Mouse (Mus musculus) heart, postnatal 0 days (tissue): ENCODE measurements at regions not wholly inside any gene's neighbourhood (a gene's known extent, or its start where the extent isn't known, plus 50 kb on each side); places are given as distances from the start of the nearest gene placed in this dataset.

Experiments
- ATAC-seq: fragments of 200-750 bp; cut with Nextera tagmentation; 2 replicates; pipeline ENCODE4 v1.8.0; 2017; ENCODE audit warnings: low read depth, moderate number of reproducible peaks, moderate library complexity; ENCODE audit not compliant: insufficient read depth
- DNase-seq: peaks from one replicate; pipeline ENCODE4 v3.0.0-alpha.2; 2016; ENCODE audit warnings: low spot score
- H3K27ac ChIP-seq: fragments of 300-500 bp; sonication (generic); 2 replicates; pipeline ENCODE4 v1.5.1; 2014; ENCODE audit warnings: low read depth, mild to moderate bottlenecking
- H3K27me3 ChIP-seq: fragments of 300-500 bp; sonication (generic); 2 replicates; pipeline ENCODE4 v1.6.1; 2014; ENCODE audit warnings: low read length, mixed read lengths; ENCODE audit not compliant: control insufficient read depth, insufficient read depth
- H3K36me3 ChIP-seq: fragments of 300-500 bp; sonication (generic); replicated peaks from 2 replicates; pipeline ENCODE4 v1.6.1; 2014; ENCODE audit warnings: low read length, mixed read lengths; ENCODE audit not compliant: control insufficient read depth, insufficient read depth
- H3K4me1 ChIP-seq: fragments of 300-500 bp; sonication (generic); 2 replicates; pipeline ENCODE4 v1.6.1; 2014; ENCODE audit warnings: antibody characterized with exemption; ENCODE audit not compliant: control insufficient read depth, insufficient read depth
- H3K4me2 ChIP-seq: fragments of 300-500 bp; sonication (generic); 2 replicates; pipeline ENCODE4 v1.6.1; 2014; ENCODE audit warnings: low read depth, mild to moderate bottlenecking, low read length, moderate library complexity
- H3K4me3 ChIP-seq: fragments of 300-500 bp; sonication (generic); 2 replicates; pipeline ENCODE4 v1.5.1; 2014; ENCODE audit warnings: low read depth, low read length
- H3K9ac ChIP-seq: fragments of 300-500 bp; sonication (generic); replicated peaks from 2 replicates; pipeline ENCODE4 v1.6.1; 2014; ENCODE audit warnings: low read depth, low read length, mixed read lengths
- H3K9me3 ChIP-seq: fragments of 300-500 bp; sonication (generic); replicated peaks from 2 replicates; pipeline ENCODE4 v1.6.1; 2016; ENCODE audit warnings: low read length; ENCODE audit not compliant: control insufficient read depth
- CTCF ChIP-seq: IDR thresholded peaks from 2 replicates; pipeline ENCODE4 v1.5.1; 2016; ENCODE audit warnings: antibody characterized with exemption, control low read depth, low read depth
- EP300 ChIP-seq: IDR thresholded peaks from 2 replicates; pipeline ENCODE4 v1.6.1; 2016; ENCODE audit warnings: antibody characterized with exemption, low read depth
- WGBS: fragments of 180-500 bp; shearing (Covaris S2); extraction: QIAGEN DNeasy Blood & Tissue Kit; methylation state at CpG from one replicate; pipeline ENCODE4 v1.1.7; 2014; 5-methylcytosine and 5-hydroxymethylcytosine counted together

DNA sequence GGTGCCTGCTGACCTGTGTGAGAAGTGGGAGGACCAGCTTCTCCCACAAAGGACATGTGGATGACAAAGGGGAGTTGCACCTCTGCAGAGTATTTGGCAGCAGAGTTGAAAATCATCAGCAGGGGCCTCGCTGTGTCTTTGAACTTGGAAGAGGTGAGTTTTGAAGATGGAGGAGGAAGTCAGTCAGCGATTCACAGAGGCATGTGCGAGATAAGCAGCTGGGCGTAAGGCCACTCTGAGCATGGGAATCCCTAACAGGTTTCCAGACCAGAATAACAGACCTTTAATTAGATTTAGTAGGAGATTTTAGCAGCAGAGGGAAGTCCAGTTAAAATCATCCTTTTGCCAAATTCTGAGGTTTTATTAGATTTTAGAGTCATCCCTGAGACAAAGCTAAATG, 342.3 kb downstream of the Med10 start:
- 32% methylated on average over 4 of the region's 4 CpGs for WGBS
- no peaks in the 10 kb centered on the region for H3K4me1 ChIP-seq
- no peak for TF ChIP-seq CTCF
- no peak for TF ChIP-seq EP300

DNA sequence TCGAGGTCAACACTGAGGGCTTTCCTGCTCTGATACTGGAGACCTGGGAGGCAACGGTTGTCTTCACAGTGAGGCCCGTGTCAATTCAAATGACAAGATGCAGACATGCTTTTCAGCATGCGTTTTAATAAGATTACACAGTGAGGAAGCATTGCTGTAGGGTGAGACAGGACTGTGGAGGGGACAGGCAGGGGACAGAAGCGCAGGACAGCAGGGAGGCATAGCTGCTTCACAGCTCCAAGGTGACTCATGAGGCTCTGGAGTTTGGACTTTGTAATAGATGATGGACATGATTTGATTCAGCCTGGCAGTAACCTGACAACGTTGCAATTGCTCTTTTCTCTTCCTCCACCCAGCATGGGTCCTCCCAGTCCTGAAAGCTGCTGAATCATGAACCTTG, 343.3 kb downstream of the Med10 start:
- H3K9me3 ChIP-seq, result no peaks in the 10 kb centered on the region
- H3K9ac ChIP-seq, result no peak overlapping the region
- H3K4me2 ChIP-seq, result no peak overlapping the region
- no peak for ATAC-seq
- no peak for TF ChIP-seq CTCF
- no peak for TF ChIP-seq EP300
- H3K27me3 ChIP-seq, result no peaks in the 10 kb centered on the region
- no peak overlapping the region for H3K27ac ChIP-seq
- no peak overlapping the region for H3K4me3 ChIP-seq
- H3K36me3 ChIP-seq, result no peaks in the 10 kb centered on the region
- DNase-seq, result no peak
- 20% methylated on average over 6 of the region's 6 CpGs for WGBS
- H3K4me1 ChIP-seq, result no peaks in the 10 kb centered on the region

More for the DNA sequence above, 342.3 kb downstream of the Med10 start:
- no peaks in the 10 kb centered on the region for H3K36me3 ChIP-seq
- no peak overlapping the region for H3K4me3 ChIP-seq
- H3K27me3 ChIP-seq, result no peaks in the 10 kb centered on the region
- no peaks in the 10 kb centered on the region for H3K9me3 ChIP-seq
- H3K9ac ChIP-seq, result no peak overlapping the region
- no peak overlapping the region for H3K27ac ChIP-seq
- H3K4me2 ChIP-seq, result no peak overlapping the region
- DNase-seq (no peak), ATAC-seq (no peak)

DNA sequence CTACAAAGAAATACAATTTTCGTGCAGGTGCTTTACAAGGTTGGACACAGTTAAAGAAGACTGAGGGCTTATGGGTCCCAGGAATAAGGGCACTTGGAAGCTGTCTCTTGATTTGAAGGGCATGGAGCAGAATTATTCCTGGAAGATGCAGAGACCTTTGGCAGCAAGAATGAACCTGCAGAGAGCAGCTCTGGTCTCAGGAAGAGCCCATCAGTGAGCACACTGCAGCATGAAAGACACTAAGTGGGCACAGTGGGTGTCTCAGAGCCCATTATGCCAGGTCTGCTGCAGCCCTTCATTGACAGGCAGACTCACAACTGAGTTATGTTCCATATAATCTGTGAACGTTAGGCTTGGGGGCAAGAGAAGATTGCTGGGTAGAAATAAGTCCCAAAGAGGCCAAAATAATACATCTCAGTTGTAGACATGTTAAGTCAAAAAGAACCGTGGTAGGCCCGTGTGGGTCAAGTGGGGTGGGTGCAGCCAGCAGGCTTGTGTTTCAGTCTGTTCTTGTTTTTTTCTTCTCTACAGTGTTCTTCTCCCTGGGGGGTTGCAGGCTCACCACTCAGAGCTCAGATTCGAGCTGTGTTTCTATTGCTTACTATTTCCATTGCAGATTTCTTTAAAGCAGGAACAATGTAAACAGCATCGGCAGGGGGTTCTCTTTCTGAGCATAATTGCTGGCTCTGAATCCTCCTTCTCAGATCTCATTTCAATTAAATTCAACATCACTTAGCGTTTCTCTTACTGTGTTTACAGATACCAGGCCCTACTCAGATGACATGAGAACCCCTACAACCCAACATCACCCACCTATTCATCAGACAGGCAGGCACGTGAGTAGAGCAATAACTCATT, 347.1 kb downstream of the Med10 start:
- H3K4me3 ChIP-seq, result no peak overlapping the region
- 41% methylated on average over 8 of the region's 8 CpGs for WGBS
- H3K4me1 ChIP-seq, result no peaks in the 10 kb centered on the region
- TF ChIP-seq EP300 (no peak), CTCF (no peak)
- no peak overlapping the region for H3K27ac ChIP-seq
- no peak overlapping the region for H3K9ac ChIP-seq
- no peaks in the 10 kb centered on the region for H3K36me3 ChIP-seq
- no peak overlapping the region for H3K4me2 ChIP-seq
- H3K9me3 ChIP-seq, result no peaks in the 10 kb centered on the region
- ATAC-seq (no peak), DNase-seq (no peak)
- H3K27me3 ChIP-seq, result no peaks in the 10 kb centered on the region

DNA sequence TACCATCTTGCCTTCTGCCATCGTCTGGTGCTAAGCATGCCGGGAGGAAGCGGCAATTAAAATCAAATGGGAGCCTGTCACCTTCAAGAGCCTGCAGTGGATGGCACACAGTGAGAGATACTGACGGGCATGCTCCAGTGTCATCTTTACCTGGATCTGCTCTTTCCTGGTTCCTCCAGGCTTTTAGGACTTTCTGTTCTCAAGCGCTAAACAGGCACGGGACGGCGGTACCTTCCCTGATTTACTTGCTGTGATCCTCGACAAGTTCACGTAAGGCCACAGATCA, 347.6 kb downstream of the Med10 start:
- WGBS, result 58% methylated on average over 10 of the region's 10 CpGs
- DNase-seq (no peak), ATAC-seq (no peak)
- Histone ChIP-seq H3K4me3 (no peak overlapping the region), H3K27me3 (no peaks in the 10 kb centered on the region), H3K9me3 (no peaks in the 10 kb centered on the region), H3K4me1 (0 out of 2 replicates have a peak, but pooled peaks cover 3% of the 10 kb centered on the region), H3K9ac (no peak overlapping the region), H3K4me2 (no peak overlapping the region), H3K27ac (no peak overlapping the region), H3K36me3 (no peaks in the 10 kb centered on the region)
- TF ChIP-seq EP300 (no peak), CTCF (no peak)

DNA sequence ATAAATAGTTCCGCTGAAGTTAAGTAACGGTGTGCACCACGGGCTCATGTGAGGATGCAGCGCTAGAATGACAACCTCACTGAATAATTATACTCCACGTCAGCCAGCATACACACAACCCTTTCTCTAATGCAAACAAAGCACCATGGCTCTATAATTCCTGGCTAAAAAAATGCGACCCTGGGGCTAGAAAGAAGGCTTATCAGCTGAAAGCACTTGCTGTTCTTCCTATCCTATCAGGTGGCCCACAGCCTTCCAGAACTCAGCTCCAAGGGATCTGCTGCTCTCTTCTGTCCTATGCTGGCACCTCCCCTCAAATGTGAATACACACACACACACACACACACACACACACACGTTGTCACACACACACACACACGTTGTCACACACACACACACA, 350.9 kb downstream of the Med10 start:
- Histone ChIP-seq H3K4me3 (no peak overlapping the region), H3K4me2 (no peak overlapping the region), H3K9ac (no peak overlapping the region), H3K27ac (no peak overlapping the region), H3K4me1 (0 out of 2 replicates have a peak, but pooled peaks cover 4% of the 10 kb centered on the region), H3K36me3 (no peaks in the 10 kb centered on the region), H3K9me3 (no peaks in the 10 kb centered on the region), H3K27me3 (no peaks in the 10 kb centered on the region)
- DNase-seq, result no peak
- WGBS, result 64% methylated on average over 8 of the region's 8 CpGs
- TF ChIP-seq CTCF (no peak), EP300 (no peak)
- no peak for ATAC-seq

DNA sequence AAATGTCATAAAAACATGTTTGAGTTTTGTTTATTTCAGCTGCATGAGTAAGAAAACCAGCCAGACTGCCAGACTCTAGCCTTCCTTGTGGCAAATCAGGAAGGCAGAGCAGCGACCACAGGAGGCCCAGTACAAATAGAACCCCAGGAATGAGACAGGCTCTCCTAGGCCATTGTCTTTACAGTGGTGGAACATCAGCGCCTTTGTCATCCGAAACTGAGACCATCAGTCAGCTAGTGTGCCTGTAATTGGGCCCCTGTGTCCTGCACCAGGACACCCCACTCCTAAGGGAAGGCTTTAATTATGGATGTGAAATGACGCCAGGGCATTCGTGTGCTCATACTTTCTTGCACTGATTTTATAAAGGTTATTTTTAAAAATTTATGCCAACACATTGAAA, 353.4 kb downstream of the Med10 start:
- TF ChIP-seq EP300 (no peak), CTCF (no peak)
- ATAC-seq, result no peak
- Histone ChIP-seq H3K27ac (no peak overlapping the region), H3K9ac (no peak overlapping the region), H3K4me2 (no peak overlapping the region), H3K4me3 (no peak overlapping the region), H3K27me3 (no peaks in the 10 kb centered on the region), H3K9me3 (no peaks in the 10 kb centered on the region), H3K36me3 (no peaks in the 10 kb centered on the region), H3K4me1 (0 out of 2 replicates have a peak, but pooled peaks cover 4% of the 10 kb centered on the region)
- DNase-seq, result no peak
- WGBS, result 77% methylated on average over 5 of the region's 5 CpGs
